Mouse (Mus musculus): ENCODE data around the gene Elk4. TPM values are rescaled to one million over a fixed set of nuclear protein-coding genes. Genes with fewer than 3 reads are reported as not detected.

Gene Elk4
- total RNA-seq (2021): 100 and 117 TPM in 2 replicates
- long read RNA-seq, full-length matches to known transcripts: 2 of 11 reads
- long read RNA-seq, partial matches to known transcripts: 4 of 11 reads
- long read RNA-seq, other reads (novel, unspliced or antisense): 5 of 11 reads

- DNase-seq: peak; percentile 94
Measured at GRCm38 (mm10) chr1:132007282-132007815, at the start of gene Elk4. Gene Elk4, plus strand, starts transcription at chr1:132007607.

GRCm38 (mm10) chr1:131961004-131961403 lies 46.4 kb upstream of the Elk4 start:
- DNase-seq: no peak

- DNase-seq: peak; percentile 84
Measured at GRCm38 (mm10) chr1:131962606-131963084, 44.8 kb upstream of the Elk4 start, which contains the start of gene Slc45a3. Gene Slc45a3, plus strand, starts transcription at chr1:131962967.

- DNase-seq: peak; percentile 72
Measured at GRCm38 (mm10) chr1:131963085-131963951, 44.1 kb upstream of the Elk4 start.

GRCm38 (mm10) chr1:131964100-131964499 lies 43.3 kb upstream of the Elk4 start:
- no peak for DNase-seq

GRCm38 (mm10) chr1:131964580-131964979 lies 42.8 kb upstream of the Elk4 start:
- DNase-seq: no peak

GRCm38 (mm10) chr1:131965818-131966217 lies 41.6 kb upstream of the Elk4 start:
- no peak for DNase-seq

GRCm38 (mm10) chr1:131967336-131967735 lies 40.1 kb upstream of the Elk4 start:
- DNase-seq: no peak

- DNase-seq: no peak
Measured at GRCm38 (mm10) chr1:131968556-131968955, 38.9 kb upstream of the Elk4 start.

- no peak for DNase-seq
Measured at GRCm38 (mm10) chr1:131968983-131969382, 38.4 kb upstream of the Elk4 start.

GRCm38 (mm10) chr1:131969825-131970224 lies 37.6 kb upstream of the Elk4 start:
- no peak for DNase-seq

GRCm38 (mm10) chr1:131970322-131970660 lies 37.1 kb upstream of the Elk4 start:
- no peak for DNase-seq

GRCm38 (mm10) chr1:131970661-131971520 lies 36.5 kb upstream of the Elk4 start:
- DNase-seq: no peak

GRCm38 (mm10) chr1:131971771-131972497 lies 35.5 kb upstream of the Elk4 start:
- no peak for DNase-seq

- DNase-seq: no peak
Measured at GRCm38 (mm10) chr1:131972498-131973334, 34.7 kb upstream of the Elk4 start.

- no peak for DNase-seq
Measured at GRCm38 (mm10) chr1:131973991-131974390, 33.4 kb upstream of the Elk4 start.

- DNase-seq: no peak
Measured at GRCm38 (mm10) chr1:131976886-131977285, 30.5 kb upstream of the Elk4 start.

GRCm38 (mm10) chr1:131980471-131980870 lies 26.9 kb upstream of the Elk4 start:
- no peak for DNase-seq

- peak; percentile 77 for DNase-seq
Measured at GRCm38 (mm10) chr1:131981378-131982013, 25.9 kb upstream of the Elk4 start.

- peak; percentile 83 for DNase-seq
Measured at GRCm38 (mm10) chr1:131982907-131983306, 24.5 kb upstream of the Elk4 start.

All from adrenal gland, postnatal 25 days (tissue).